In genomic region chr2:149891647-149892046, GRCm38 (mm10) we compare ENCODE assay signal across 30 mouse cellular contexts.
A peak's percentile ranks its signal among the peaks of the same experiment; 100 is the strongest.
DNase-seq lines count a peak whose midpoint lies in the region; ATAC-seq and TF ChIP-seq lines count a peak whose summit lies in the region.
"Had no signal": no experiment of that assay in that cellular context is flagged by ENCODE, and none has a peak within 500 bp of the region (broad histone marks: within the 10 kb centered on the region; RNA-seq: fewer than 3 reads in every experiment).

No protein-coding gene starts in this region.

- H3K4me1 ChIP-seq in hindbrain, embryonic 16.5 days (ENCODE audit: control insufficient read depth, insufficient read depth, low read depth, low read length) = no peaks in the 10 kb centered on the region
- H3K4me1 ChIP-seq in hindbrain, embryonic 10.5 days (replicated peaks) = 0 out of 2 replicates have a peak, but pooled peaks cover 3% of the 10 kb centered on the region
- H3K4me1 ChIP-seq in midbrain, postnatal 0 days (ENCODE audit: insufficient read depth, low read length) = no peaks in the 10 kb centered on the region
- peaks cover 15% of the 10 kb centered on the region for H3K4me1 ChIP-seq in midbrain, embryonic 13.5 days (replicated peaks)
- peaks cover 9% of the 10 kb centered on the region; the same call in 1 of the 2 replicates for H3K4me1 ChIP-seq in forebrain, embryonic 16.5 days (replicated peaks; ENCODE audit: control insufficient read depth, insufficient read depth, low read length)
- H3K4me1 ChIP-seq: liver, embryonic 12.5 days; megakaryocyte, embryonic 14.5 days had no signal

- intact Hi-C loops in left cerebral cortex, postnatal 14 days (cut with DNase I) = no loop called here

- no peak overlapping the region for H3K4me3 ChIP-seq in hindbrain, embryonic 16.5 days (ENCODE audit: low read length)
- no peak overlapping the region for H3K4me3 ChIP-seq in hindbrain, embryonic 10.5 days
- H3K4me3 ChIP-seq in midbrain, postnatal 0 days (ENCODE audit: low read depth, low read length) = no peak overlapping the region
- no peak overlapping the region for H3K4me3 ChIP-seq in midbrain, embryonic 13.5 days (replicated peaks)
- H3K4me3 ChIP-seq in forebrain, embryonic 16.5 days (replicated peaks; ENCODE audit: low read length) = no peak overlapping the region
- H3K4me3 ChIP-seq: embryonic facial prominence, embryonic 12.5 days; layer of hippocampus, adult 2 months; left cerebral cortex, adult 2 months; liver, embryonic 12.5 days; megakaryocyte, embryonic 14.5 days; neural tube, embryonic 15.5 days had no signal

- DNase-seq in hindbrain, embryonic 10.5 days (ENCODE audit: low spot score) = no peak
- peak; percentile 34 for DNase-seq in midbrain, postnatal 0 days (ENCODE audit: low spot score)
- no peak for DNase-seq in left cerebral cortex, postnatal 14 days (ENCODE audit: low spot score in 2 of 2)
- DNase-seq in gastrocnemius, postnatal 25 days = no peak
- DNase-seq: adrenal gland, postnatal 14 days; cerebellum, adult 18-20 months; cerebellum, postnatal 14 days; gastrocnemius, postnatal 10 days; heart, postnatal 36 days; kidney, adult 18-20 months; kidney, postnatal 36 days; lung, adult 18-20 months; lung, postnatal 4 days; right cerebral cortex, postnatal 4 days; thymus, adult 18-20 months; thymus, postnatal 36 days had no signal

- no peak overlapping the region for H3K27ac ChIP-seq in hindbrain, embryonic 16.5 days (ENCODE audit: low read depth, low read length)
- H3K27ac ChIP-seq in hindbrain, embryonic 10.5 days = no peak overlapping the region
- no peak overlapping the region for H3K27ac ChIP-seq in midbrain, postnatal 0 days (ENCODE audit: low read depth, low read length)
- no peak overlapping the region for H3K27ac ChIP-seq in midbrain, embryonic 13.5 days
- H3K27ac ChIP-seq in forebrain, embryonic 16.5 days (ENCODE audit: low read length) = no peak overlapping the region; the same call in 1 of the 2 replicates
- H3K27ac ChIP-seq: embryonic facial prominence, embryonic 12.5 days; hindbrain, embryonic 14.5 days; layer of hippocampus, adult 2 months; left cerebral cortex, adult 2 months; liver, embryonic 12.5 days; neural tube, embryonic 15.5 days; stomach, postnatal 0 days had no signal

- H3K4me2 ChIP-seq in hindbrain, embryonic 16.5 days (ENCODE audit: low read length) = no peak overlapping the region
- H3K4me2 ChIP-seq in midbrain, postnatal 0 days (ENCODE audit: low read depth, low read length, poor library complexity, severe bottlenecking) = no peak overlapping the region
- no peak overlapping the region for H3K4me2 ChIP-seq in midbrain, embryonic 13.5 days (replicated peaks)
- no peak overlapping the region for H3K4me2 ChIP-seq in forebrain, embryonic 16.5 days (ENCODE audit: low read length)
- H3K4me2 ChIP-seq: embryonic facial prominence, embryonic 12.5 days; heart, embryonic 11.5 days; hindbrain, embryonic 14.5 days; liver, embryonic 12.5 days; neural tube, embryonic 15.5 days had no signal

- TF ChIP-seq CTCF in midbrain, postnatal 0 days (IDR thresholded peaks at IDR 0.05) = no peak

- 35% methylated on average over 2 of the region's 2 CpGs for WGBS in hindbrain, embryonic 16.5 days
- 72% methylated on average over 2 of the region's 2 CpGs for WGBS in hindbrain, embryonic 10.5 days
- WGBS in midbrain, postnatal 0 days = 22% methylated on average over 2 of the region's 2 CpGs
- WGBS in midbrain, embryonic 13.5 days = 8% methylated on average over 2 of the region's 2 CpGs
- 7% methylated on average over 2 of the region's 2 CpGs for WGBS in forebrain, embryonic 16.5 days

- no peaks in the 10 kb centered on the region for H3K27me3 ChIP-seq in hindbrain, embryonic 16.5 days (replicated peaks; ENCODE audit: control insufficient read depth, insufficient read depth, low read length)
- H3K27me3 ChIP-seq in hindbrain, embryonic 10.5 days (ENCODE audit: insufficient read depth, poor library complexity, severe bottlenecking) = no peaks in the 10 kb centered on the region
- H3K27me3 ChIP-seq in midbrain, postnatal 0 days (ENCODE audit: insufficient read depth, low read length) = no peaks in the 10 kb centered on the region
- H3K27me3 ChIP-seq in midbrain, embryonic 13.5 days = no peaks in the 10 kb centered on the region
- no peaks in the 10 kb centered on the region for H3K27me3 ChIP-seq in forebrain, embryonic 16.5 days (replicated peaks; ENCODE audit: control insufficient read depth, insufficient read depth, low read length)
- H3K27me3 ChIP-seq: embryonic facial prominence, embryonic 12.5 days; liver, embryonic 12.5 days; megakaryocyte, embryonic 14.5 days; neural tube, embryonic 15.5 days had no signal

- H3K36me3 ChIP-seq in hindbrain, embryonic 16.5 days (ENCODE audit: control insufficient read depth, insufficient read depth, low read length) = no peaks in the 10 kb centered on the region
- H3K36me3 ChIP-seq in hindbrain, embryonic 10.5 days = no peaks in the 10 kb centered on the region
- H3K36me3 ChIP-seq in midbrain, postnatal 0 days (ENCODE audit: insufficient read depth, low read length) = no peaks in the 10 kb centered on the region
- H3K36me3 ChIP-seq in midbrain, embryonic 13.5 days = no peaks in the 10 kb centered on the region
- no peaks in the 10 kb centered on the region for H3K36me3 ChIP-seq in forebrain, embryonic 16.5 days (ENCODE audit: control insufficient read depth, insufficient read depth)
- H3K36me3 ChIP-seq: embryonic facial prominence, embryonic 12.5 days; liver, embryonic 12.5 days; neural tube, embryonic 15.5 days had no signal

- H3K9ac ChIP-seq in hindbrain, embryonic 16.5 days (ENCODE audit: low read depth, low read length) = no peak overlapping the region
- no peak overlapping the region for H3K9ac ChIP-seq in midbrain, postnatal 0 days (replicated peaks; ENCODE audit: low read length, poor library complexity, severe bottlenecking)
- H3K9ac ChIP-seq in midbrain, embryonic 13.5 days (replicated peaks) = no peak overlapping the region
- no peak overlapping the region for H3K9ac ChIP-seq in forebrain, embryonic 16.5 days (replicated peaks; ENCODE audit: low read depth, low read length)
- H3K9ac ChIP-seq: embryonic facial prominence, embryonic 12.5 days; hindbrain, embryonic 14.5 days; liver, embryonic 12.5 days; neural tube, embryonic 15.5 days had no signal

- H3K9me3 ChIP-seq in hindbrain, embryonic 16.5 days (ENCODE audit: control insufficient read depth, low read length) = no peaks in the 10 kb centered on the region
- no peaks in the 10 kb centered on the region for H3K9me3 ChIP-seq in hindbrain, embryonic 10.5 days
- no peaks in the 10 kb centered on the region for H3K9me3 ChIP-seq in midbrain, postnatal 0 days (ENCODE audit: low read length)
- H3K9me3 ChIP-seq in midbrain, embryonic 13.5 days = no peaks in the 10 kb centered on the region
- no peaks in the 10 kb centered on the region for H3K9me3 ChIP-seq in forebrain, embryonic 16.5 days (ENCODE audit: control insufficient read depth, low read length)
- H3K9me3 ChIP-seq: embryonic facial prominence, embryonic 12.5 days; liver, embryonic 12.5 days; neural tube, embryonic 15.5 days had no signal

- peak; percentile 64 for ATAC-seq in hindbrain, embryonic 16.5 days
- no peak for ATAC-seq in midbrain, postnatal 0 days (ENCODE audit: low FRiP score)
- ATAC-seq in midbrain, embryonic 13.5 days = no peak
- peak; percentile 77 for ATAC-seq in forebrain, embryonic 16.5 days
- ATAC-seq: CD4-positive, CD25-positive, alpha-beta regulatory T cell, adult 4 months; liver, embryonic 12.5 days; lung, postnatal 0 days had no signal

Comparison
In these comparisons a context has a peak if more than half of its experiments do, and no peak if none do; other contexts are left out.
1. ATAC-seq: peak in hindbrain, embryonic 16.5 days (single experiment) and forebrain, embryonic 16.5 days (single experiment); none in midbrain, postnatal 0 days (single experiment) and midbrain, embryonic 13.5 days (single experiment).